Mouse (Mus musculus): ENCODE data around the gene Taok2. TPM values are rescaled to one million over a fixed set of nuclear protein-coding genes. Genes with fewer than 3 reads are reported as not detected.

Taok2 gene
- polyA plus RNA-seq (2015; fragmentation: Nextera tagmentation; extraction: Ambion mirVana): 13.9 TPM in 2 replicates

DNA sequence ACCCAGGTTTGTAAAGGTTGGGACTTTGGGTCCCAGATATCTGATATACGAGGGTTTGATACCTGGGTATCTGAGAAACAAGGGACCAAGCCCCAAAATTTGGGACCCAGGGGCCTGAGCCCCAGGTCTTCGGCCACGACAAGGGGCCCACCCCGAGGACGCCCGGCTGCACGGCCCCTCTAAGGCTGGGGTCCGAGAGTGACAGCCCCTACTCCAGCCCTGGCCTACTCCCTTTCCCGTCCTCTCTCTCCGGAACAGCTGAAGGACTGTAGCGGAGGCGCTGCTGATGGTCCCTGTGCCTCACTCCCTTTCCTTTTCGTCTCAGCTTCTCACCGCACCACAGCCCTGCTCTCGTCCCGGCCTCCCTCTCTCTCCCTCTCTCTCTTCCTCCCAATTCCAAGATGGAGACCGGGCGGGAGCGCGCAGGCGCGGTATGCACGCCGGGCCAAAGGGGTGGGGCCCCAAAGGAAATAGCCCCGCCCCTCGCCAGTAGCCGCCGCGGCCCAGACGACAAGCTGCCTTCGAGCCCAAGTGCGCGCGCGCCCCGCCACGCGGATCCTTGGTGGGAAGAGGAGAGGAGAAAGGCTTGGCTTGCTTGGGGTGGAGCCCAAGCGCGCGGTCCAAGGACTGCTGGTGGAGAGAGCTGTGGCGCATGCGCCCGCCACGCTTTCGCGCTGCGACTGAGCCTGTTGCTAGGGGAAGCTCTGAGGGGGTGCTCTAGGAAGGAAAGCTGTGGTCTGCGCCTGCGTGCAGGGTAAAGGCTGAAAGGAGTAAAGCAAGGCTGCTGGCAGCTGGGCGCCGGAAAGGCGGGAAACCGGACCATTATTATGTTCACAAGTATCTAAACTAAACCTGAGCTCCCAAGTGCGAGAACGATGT is at the start of gene Taok2:
Taok2 (minus strand) TSS at position 418 of the 879 bp plus-strand sequence.
- TF ChIP-seq EP300 (optimal IDR thresholded peaks at IDR 0.05): no peak
- TF ChIP-seq CTCF (IDR thresholded peaks at IDR 0.05; ENCODE audit: low read depth): peak; percentile 41
- H3K4me2 ChIP-seq (replicated peaks; ENCODE audit: low read depth): peak within 1 kb of the TSS; percentile 100
- peak within 1 kb of the TSS; percentile 95 for H3K27ac ChIP-seq (replicated peaks)
- DNase-seq (ENCODE audit: low spot score) (peak; percentile 98), ATAC-seq (ENCODE audit: low FRiP score, low TSS enrichment) (peak; percentile 97)
- under 1% methylated on average over 53 of the region's 56 CpGs for WGBS
- H3K27me3 ChIP-seq (ENCODE audit: control insufficient read depth, insufficient read depth, low read length): no peaks in the 10 kb centered on the region
- H3K36me3 ChIP-seq (ENCODE audit: control insufficient read depth, insufficient read depth, low read length): peaks cover 6% of the 10 kb centered on the region; the same call in 1 of the 2 replicates
- H3K9ac ChIP-seq (ENCODE audit: low read length): peak within 1 kb of the TSS; percentile 92
- peak within 1 kb of the TSS; percentile 87 for H3K4me3 ChIP-seq (ENCODE audit: low read depth, low read length)
- H3K9me3 ChIP-seq (ENCODE audit: control insufficient read depth, low read length): no peaks in the 10 kb centered on the region
- H3K4me1 ChIP-seq (replicated peaks; ENCODE audit: control insufficient read depth, insufficient read depth): 0 out of 2 replicates have a peak, but pooled peaks cover 4% of the 10 kb centered on the region

DNA sequence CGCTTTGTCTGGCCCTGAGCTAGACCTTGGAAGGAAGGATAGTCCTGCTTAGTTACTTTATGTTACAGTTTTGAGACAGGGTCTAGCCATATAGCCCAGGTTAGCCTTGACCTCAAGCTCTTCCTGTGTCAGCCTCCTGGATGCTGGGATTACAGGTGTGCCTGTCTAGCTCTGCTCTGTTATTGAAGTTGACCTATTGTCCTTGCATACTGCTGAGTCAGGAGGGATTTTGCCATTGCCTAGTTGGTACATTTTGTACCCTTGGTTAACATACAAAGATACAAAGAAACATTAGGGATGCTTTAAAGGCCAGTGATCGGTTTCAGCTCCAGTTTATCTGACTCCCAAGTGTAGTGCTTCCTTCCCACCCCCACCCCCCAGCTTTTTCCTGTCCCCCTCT is 48.1 kb upstream of the Taok2 start:
- Histone ChIP-seq H3K9ac (ENCODE audit: low read length) (no peak overlapping the region), H3K4me3 (ENCODE audit: low read depth, low read length) (no peak overlapping the region), H3K27me3 (ENCODE audit: control insufficient read depth, insufficient read depth, low read length) (no peaks in the 10 kb centered on the region), H3K36me3 (ENCODE audit: control insufficient read depth, insufficient read depth, low read length) (no peaks in the 10 kb centered on the region), H3K9me3 (ENCODE audit: control insufficient read depth, low read length) (no peaks in the 10 kb centered on the region), H3K27ac (replicated peaks) (no peak overlapping the region), H3K4me1 (replicated peaks; ENCODE audit: control insufficient read depth, insufficient read depth) (0 out of 2 replicates have a peak, but pooled peaks cover 2% of the 10 kb centered on the region), H3K4me2 (replicated peaks; ENCODE audit: low read depth) (no peak overlapping the region)
- no peak for TF ChIP-seq EP300 (optimal IDR thresholded peaks at IDR 0.05)
- no peak for TF ChIP-seq CTCF (IDR thresholded peaks at IDR 0.05; ENCODE audit: low read depth)
- WGBS: 82% methylated on average over 2 of the region's 2 CpGs
- no peak for ATAC-seq (ENCODE audit: low FRiP score, low TSS enrichment)
- DNase-seq (ENCODE audit: low spot score): no peak

DNA sequence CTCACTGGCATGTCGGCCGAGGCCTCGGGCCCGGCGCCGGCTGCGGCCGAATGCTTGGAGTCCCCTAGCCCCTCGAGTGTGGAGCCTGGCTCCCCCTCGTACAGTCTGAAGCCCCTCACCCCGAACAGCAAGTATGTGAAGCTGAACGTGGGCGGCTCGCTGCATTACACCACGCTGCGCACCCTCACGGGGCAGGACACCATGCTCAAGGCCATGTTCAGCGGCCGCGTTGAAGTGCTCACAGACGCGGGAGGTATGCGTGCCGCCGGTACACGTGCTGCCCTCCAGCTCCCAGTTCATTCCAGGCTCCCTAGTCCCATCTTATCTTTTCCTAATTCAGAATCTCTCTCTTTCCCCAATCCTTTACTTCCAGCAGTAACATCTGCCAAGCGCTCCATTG is 44.5 kb upstream of the Taok2 start:
- no peaks in the 10 kb centered on the region for H3K27me3 ChIP-seq (ENCODE audit: control insufficient read depth, insufficient read depth, low read length)
- H3K4me1 ChIP-seq (replicated peaks; ENCODE audit: control insufficient read depth, insufficient read depth): 0 out of 2 replicates have a peak, but pooled peaks cover 2% of the 10 kb centered on the region
- no peaks in the 10 kb centered on the region for H3K36me3 ChIP-seq (ENCODE audit: control insufficient read depth, insufficient read depth, low read length)
- TF ChIP-seq CTCF (IDR thresholded peaks at IDR 0.05; ENCODE audit: low read depth) (no peak), EP300 (optimal IDR thresholded peaks at IDR 0.05) (no peak)
- DNase-seq (ENCODE audit: low spot score): no peak
- peak overlapping the region; percentile 80 for H3K9ac ChIP-seq (ENCODE audit: low read length)
- peak overlapping the region; percentile 99 for H3K4me2 ChIP-seq (replicated peaks; ENCODE audit: low read depth)
- WGBS: under 1% methylated on average over 27 of the region's 27 CpGs
- H3K4me3 ChIP-seq (ENCODE audit: low read depth, low read length): peak overlapping the region; percentile 80
- no peaks in the 10 kb centered on the region for H3K9me3 ChIP-seq (ENCODE audit: control insufficient read depth, low read length)
- H3K27ac ChIP-seq (replicated peaks): peak overlapping the region; percentile 82
- ATAC-seq (ENCODE audit: low FRiP score, low TSS enrichment): peak; percentile 65

DNA sequence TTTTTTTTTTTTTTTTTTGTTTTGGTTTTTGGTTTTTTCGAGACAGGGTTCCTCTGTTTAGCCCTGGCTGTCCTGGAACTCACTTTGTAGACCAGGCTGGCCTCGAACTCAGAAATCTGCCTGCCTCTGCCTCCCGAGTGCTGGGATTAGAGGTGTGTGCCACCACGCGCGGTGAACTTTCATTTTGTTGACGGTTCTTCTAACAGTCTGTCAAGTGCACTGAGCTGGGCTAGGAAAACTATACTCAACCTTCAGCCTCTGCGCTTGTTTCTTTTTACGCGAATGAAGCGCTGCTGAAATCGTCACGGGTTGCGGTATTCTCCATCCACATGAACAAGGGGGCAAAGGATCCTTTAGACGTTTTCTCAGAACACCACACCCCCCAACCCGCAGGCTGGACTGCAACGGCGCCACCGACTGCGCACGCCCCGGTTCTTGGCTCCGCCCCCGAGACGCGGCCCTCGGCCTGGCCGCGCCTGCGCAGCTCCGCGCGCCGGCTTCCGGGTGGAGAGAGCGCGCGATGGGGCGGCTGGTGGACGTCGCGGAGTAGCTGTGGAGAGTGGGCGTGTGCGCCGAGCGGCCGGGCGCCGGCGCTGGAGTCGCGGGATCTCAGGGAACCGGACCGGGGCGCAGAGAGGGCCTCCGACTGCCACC is 44.0 kb upstream of the Taok2 start, which contains the start of gene Kctd13:
Kctd13 (plus strand) TSS at position 496 of the 654 bp plus-strand sequence.
- Histone ChIP-seq H3K4me2 (replicated peaks; ENCODE audit: low read depth) (peak within 1 kb of the TSS; percentile 99), H3K9me3 (ENCODE audit: control insufficient read depth, low read length) (no peaks in the 10 kb centered on the region), H3K4me3 (ENCODE audit: low read depth, low read length) (peak within 1 kb of the TSS; percentile 80), H3K27ac (replicated peaks) (peak within 1 kb of the TSS; percentile 82), H3K27me3 (ENCODE audit: control insufficient read depth, insufficient read depth, low read length) (no peaks in the 10 kb centered on the region), H3K9ac (ENCODE audit: low read length) (peak within 1 kb of the TSS; percentile 80), H3K4me1 (replicated peaks; ENCODE audit: control insufficient read depth, insufficient read depth) (0 out of 2 replicates have a peak, but pooled peaks cover 2% of the 10 kb centered on the region), H3K36me3 (ENCODE audit: control insufficient read depth, insufficient read depth, low read length) (no peaks in the 10 kb centered on the region)
- peak; percentile 96 for DNase-seq (ENCODE audit: low spot score)
- ATAC-seq (ENCODE audit: low FRiP score, low TSS enrichment): peak; percentile 96
- no peak for TF ChIP-seq EP300 (optimal IDR thresholded peaks at IDR 0.05)
- TF ChIP-seq CTCF (IDR thresholded peaks at IDR 0.05; ENCODE audit: low read depth): no peak
- WGBS: 2% methylated on average over 56 of the region's 56 CpGs

DNA sequence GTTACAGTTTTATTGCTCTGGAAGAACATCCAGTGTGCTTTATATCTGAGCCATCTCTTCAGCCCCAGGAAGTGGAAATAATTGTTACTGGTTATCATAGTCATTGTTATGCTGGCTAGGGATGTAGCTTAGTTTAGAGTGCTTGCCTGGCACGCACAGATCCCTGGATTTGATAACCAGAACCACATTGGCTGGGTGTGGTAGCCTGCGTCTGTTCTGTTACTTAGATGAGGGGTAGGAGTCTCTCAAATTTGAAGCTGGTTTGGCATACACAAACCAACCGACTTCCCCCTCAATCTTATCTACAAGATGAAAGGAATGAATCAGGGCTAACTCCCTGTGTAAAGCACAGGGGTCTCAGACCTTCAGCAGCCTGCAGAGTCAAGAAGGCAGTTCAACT is 41.8 kb upstream of the Taok2 start:
- TF ChIP-seq CTCF (IDR thresholded peaks at IDR 0.05; ENCODE audit: low read depth) (no peak), EP300 (optimal IDR thresholded peaks at IDR 0.05) (no peak)
- H3K27me3 ChIP-seq (ENCODE audit: control insufficient read depth, insufficient read depth, low read length): no peaks in the 10 kb centered on the region
- H3K9me3 ChIP-seq (ENCODE audit: control insufficient read depth, low read length): no peaks in the 10 kb centered on the region
- no peak for DNase-seq (ENCODE audit: low spot score)
- no peak overlapping the region for H3K27ac ChIP-seq (replicated peaks)
- 23% methylated on average over 3 of the region's 3 CpGs for WGBS
- H3K4me3 ChIP-seq (ENCODE audit: low read depth, low read length): no peak overlapping the region
- no peak overlapping the region for H3K9ac ChIP-seq (ENCODE audit: low read length)
- peaks cover 6% of the 10 kb centered on the region; the same call in 1 of the 2 replicates for H3K4me1 ChIP-seq (replicated peaks; ENCODE audit: control insufficient read depth, insufficient read depth)
- no peak overlapping the region for H3K4me2 ChIP-seq (replicated peaks; ENCODE audit: low read depth)
- ATAC-seq (ENCODE audit: low FRiP score, low TSS enrichment): no peak
- H3K36me3 ChIP-seq (ENCODE audit: control insufficient read depth, insufficient read depth, low read length): no peaks in the 10 kb centered on the region
